ENCODE assay signal across 9 mouse cellular contexts in genomic region chr12:16008763-16009515, GRCm38 (mm10).
DNase-seq lines count a peak whose midpoint lies in the region; ATAC-seq and TF ChIP-seq lines count a peak whose summit lies in the region.
"Had no signal": no experiment of that assay in that cellular context is flagged by ENCODE, and none has a peak within 500 bp of the region (broad histone marks: within the 10 kb centered on the region; RNA-seq: fewer than 3 reads in every experiment).

No protein-coding gene starts in this region.

- WGBS in forebrain, embryonic 14.5 days, result 32% methylated on average over 3 of the region's 3 CpGs
- WGBS in kidney, adult 2 months, result 19% methylated on average over 3 of the region's 3 CpGs

- no peak for TF ChIP-seq POLR2A in kidney, adult 2 months (IDR thresholded peaks at IDR 0.05; ENCODE audit: low read depth, low read length)

- H3K4me1 ChIP-seq in forebrain, embryonic 14.5 days (ENCODE audit: control insufficient read depth, insufficient read depth, low read length), result peaks cover 6% of the 10 kb centered on the region; the same call in 1 of the 2 replicates
- peaks cover 16% of the 10 kb centered on the region for H3K4me1 ChIP-seq in kidney, adult 2 months (ENCODE audit: control insufficient read depth, insufficient read depth, low read length)

- H3K4me2 ChIP-seq in forebrain, embryonic 14.5 days (ENCODE audit: low read length), result no peak overlapping the region

- peak; percentile 34; the same call in 1 of the 2 replicates for ATAC-seq in forebrain, embryonic 14.5 days

- no peak overlapping the region for H3K4me3 ChIP-seq in forebrain, embryonic 14.5 days (ENCODE audit: low read depth, low read length)
- H3K4me3 ChIP-seq in kidney, adult 2 months (ENCODE audit: insufficient read depth, low read depth, low read length), result no peak overlapping the region
- H3K4me3 ChIP-seq: myocyte had no signal

- no peak overlapping the region; the same call in 1 of the 2 replicates for H3K27ac ChIP-seq in forebrain, embryonic 14.5 days (ENCODE audit: low read depth, low read length)
- H3K27ac ChIP-seq in kidney, adult 2 months (ENCODE audit: insufficient read depth, low read depth, low read length), result peak overlapping the region; percentile 89

- no peak for TF ChIP-seq CTCF in kidney, adult 2 months (conservative IDR thresholded peaks at IDR 0.05; ENCODE audit: insufficient read depth, insufficient read length, low read depth, low read length)

- H3K27me3 ChIP-seq in forebrain, embryonic 14.5 days (replicated peaks; ENCODE audit: control insufficient read depth, insufficient read depth, low read length), result no peaks in the 10 kb centered on the region
- no peaks in the 10 kb centered on the region for H3K27me3 ChIP-seq in kidney, adult 2 months (replicated peaks; ENCODE audit: control insufficient read depth, insufficient read depth, low read length)

- no peak overlapping the region for H3K9ac ChIP-seq in forebrain, embryonic 14.5 days (ENCODE audit: low read length)

- DNase-seq in retina, postnatal 1 day, result peak; percentile 11
- DNase-seq in retina, embryonic 14.5 days (ENCODE audit: low spot score), result no peak
- peak; percentile 30 for DNase-seq in forebrain, embryonic 14.5 days (ENCODE audit: low spot score)
- DNase-seq in kidney, adult 2 months, result peak; percentile 88
- DNase-seq in lung, postnatal 14 days, result peak; percentile 53
- DNase-seq in yolk sac, embryonic 10.5 days (ENCODE audit: low spot score), result peak; percentile 18
- DNase-seq in testis, postnatal 14 days (ENCODE audit: low spot score), result no peak
- no peak for DNase-seq in embryo, embryonic 10.5 days (ENCODE audit: low spot score)

- H3K36me3 ChIP-seq in forebrain, embryonic 14.5 days (ENCODE audit: control insufficient read depth, insufficient read depth, low read length), result no peaks in the 10 kb centered on the region
- no peaks in the 10 kb centered on the region for H3K36me3 ChIP-seq in kidney, adult 2 months (ENCODE audit: control insufficient read depth, insufficient read depth, low read length)

- no peaks in the 10 kb centered on the region for H3K9me3 ChIP-seq in forebrain, embryonic 14.5 days (replicated peaks; ENCODE audit: control insufficient read depth, low read length)

Comparison
In these comparisons a context has a peak if more than half of its experiments do, and no peak if none do; other contexts are left out.
1. DNase-seq: peak in retina, postnatal 1 day (single experiment), forebrain, embryonic 14.5 days (single experiment), kidney, adult 2 months (single experiment), lung, postnatal 14 days (single experiment) and yolk sac, embryonic 10.5 days (single experiment); none in retina, embryonic 14.5 days (single experiment), testis, postnatal 14 days (single experiment) and embryo, embryonic 10.5 days (single experiment).